Mouse (Mus musculus) erythroblast, embryonic 14.5 days (primary cell): ENCODE measurements around the gene Trp53bp1.

ENCODE experiments used
- GATA1 ChIP-seq: IDR thresholded peaks from 2 replicates; pipeline ENCODE4 v1.6.1; 2012; ENCODE audit warnings: low read length, inconsistent platforms, mixed read lengths
- TAL1 ChIP-seq: IDR thresholded peaks from 3 replicates; pipeline ENCODE4 v1.6.1; 2012; ENCODE audit warnings: low read length, inconsistent platforms, mixed read lengths

DNA sequence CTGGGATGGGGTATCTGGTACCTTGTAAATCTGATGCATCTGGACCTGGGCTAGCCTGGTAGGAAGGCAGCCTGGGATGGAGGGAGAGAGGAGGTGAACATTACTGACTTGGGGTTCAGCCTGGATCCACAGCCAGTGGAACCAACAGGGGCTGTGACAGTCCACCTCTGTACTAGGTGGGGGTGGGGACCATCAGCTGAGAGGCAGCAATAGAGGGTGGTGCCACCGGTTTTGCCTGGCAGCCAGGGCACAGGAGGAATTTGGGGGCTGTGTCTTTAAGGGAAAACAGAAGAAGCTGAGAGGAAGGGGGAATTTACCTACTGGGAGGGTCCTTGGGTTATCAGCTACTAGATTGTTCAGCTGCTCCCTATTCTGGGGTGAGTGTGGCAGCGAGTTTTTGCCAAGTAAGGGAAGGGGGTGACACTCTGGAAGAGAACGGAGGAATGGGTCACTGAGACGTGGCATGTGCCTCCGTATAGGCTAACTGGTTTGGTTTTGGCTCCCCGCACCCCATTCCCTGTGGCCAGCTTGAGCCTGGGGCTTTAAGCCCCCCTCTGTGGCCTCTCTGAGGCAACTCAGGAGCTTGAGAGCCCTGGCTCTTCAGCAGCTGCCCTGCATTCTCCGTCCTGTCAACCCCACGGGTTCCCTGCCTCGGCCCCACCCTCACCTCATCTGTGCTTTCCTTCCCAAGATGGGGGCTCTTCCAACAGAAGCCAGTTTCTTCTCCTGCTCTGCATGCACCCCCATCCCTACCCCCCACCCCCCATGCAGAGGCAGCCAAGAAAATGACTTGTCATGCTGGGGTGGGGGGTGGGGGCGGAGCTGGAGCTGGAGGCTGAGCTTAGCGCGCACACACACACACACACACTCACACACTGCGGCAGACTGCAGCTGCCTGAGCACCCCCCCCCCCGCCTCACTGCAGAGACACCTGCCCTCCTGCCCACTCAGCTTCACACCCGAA lies 24.7 kb upstream of the Trp53bp1 start:
- TF ChIP-seq TAL1 (no peak), GATA1 (no peak)
